Mouse (Mus musculus) liver, embryonic 14.5 days (tissue): ENCODE data around the gene Pcsk4.

Source experiments
- CTCF ChIP-seq: IDR thresholded peaks from 2 replicates; pipeline ENCODE4 v1.5.1; 2016; ENCODE audit warnings: antibody characterized with exemption, low read depth, control low read depth
- EP300 ChIP-seq: IDR thresholded peaks from 2 replicates; pipeline ENCODE4 v1.6.1; 2016; ENCODE audit warnings: antibody characterized with exemption, low read depth

GRCm38 (mm10) chr10:80347514-80347967, 18.2 kb upstream of the Pcsk4 start:
- TF ChIP-seq EP300 = no peak
- TF ChIP-seq CTCF = no peak
